Mouse (Mus musculus): ENCODE measurements around the gene Camk1d.
"Not testable (repeated sequence)": the region's sequence is repeated elsewhere in the genome, so short reads cannot be mapped to it uniquely, and the experiment has no call there.

The Camk1d gene

GRCm38 (mm10) chr2:5249969-5250368 lies 464.3 kb downstream of the Camk1d start:
- DNase-seq (ENCODE audit: low read depth, low spot score), result peak; percentile 74

- not testable (repeated sequence) for DNase-seq (ENCODE audit: low read depth, low spot score)
Measured at GRCm38 (mm10) chr2:5249199-5249598, 465.1 kb downstream of the Camk1d start.

Measured in brain, embryonic 18.5 days (tissue).